Mouse (Mus musculus) MEL (cell line): ENCODE measurements around the gene Opcml. TPM values are rescaled to one million over a fixed set of nuclear protein-coding genes. Genes with fewer than 3 reads are reported as not detected.

Experiments
- DNase-seq: peaks from one replicate; pipeline ENCODE4 v3.0.0; 2011; ENCODE audit warnings: low read depth, low spot score
- H3K27ac ChIP-seq: 2 replicates; pipeline ENCODE4 v1.5.1; 2012; ENCODE audit warnings: low read depth, mild to moderate bottlenecking, control low read depth, low read length, moderate library complexity; ENCODE audit not compliant: control insufficient read depth
- H3K27me3 ChIP-seq, 2 experiments: fragments of 150-350 bp in 1 of 2; sonication (generic) in 1 of 2; 2 replicates each; pipeline ENCODE4 v1.6.1; 2012; ENCODE audit warnings: low read length in 2 of 2, mild to moderate bottlenecking in 2 of 2, improper control_type of control experiment in 1 of 2, moderate library complexity in 1 of 2; ENCODE audit not compliant: insufficient read depth in 2 of 2, control insufficient read depth in 1 of 2
- H3K36me3 ChIP-seq, 2 experiments: 2 replicates each; pipeline ENCODE4 v1.6.1; 2012 to 2014; ENCODE audit warnings: low read length in 2 of 2, improper control_type of control experiment in 1 of 2, inconsistent platforms in 1 of 2, mild to moderate bottlenecking in 1 of 2; ENCODE audit not compliant: insufficient read depth in 2 of 2, control insufficient read depth in 1 of 2
- H3K4me1 ChIP-seq, 2 experiments: fragments of 150-350 bp in 1 of 2; sonication (generic) in 1 of 2; 2 replicates each; pipeline ENCODE4 v1.6.1; 2012; ENCODE audit warnings: low read length in 2 of 2, improper control_type of control experiment in 1 of 2, mild to moderate bottlenecking in 1 of 2; ENCODE audit not compliant: insufficient read depth in 2 of 2, control insufficient read depth in 1 of 2
- H3K4me3 ChIP-seq, 2 experiments: fragments of 150-350 bp in 1 of 2; sonication (generic) in 1 of 2; 2 replicates each; pipeline ENCODE4 v1.5.1; 2012; ENCODE audit warnings: low read depth in 2 of 2, low read length in 2 of 2, mild to moderate bottlenecking in 2 of 2, moderate library complexity in 2 of 2, control low read depth in 1 of 2, improper control_type of control experiment in 1 of 2; ENCODE audit not compliant: control insufficient read depth in 1 of 2, insufficient read depth in 1 of 2
- H3K79me2 ChIP-seq: 2 replicates; pipeline ENCODE4 v1.6.1; 2012; ENCODE audit warnings: mild to moderate bottlenecking, low read length, moderate library complexity; ENCODE audit not compliant: control insufficient read depth, poor library complexity, insufficient read depth
- H3K9ac ChIP-seq: 2 replicates; pipeline ENCODE4 v1.6.1; 2012; ENCODE audit warnings: low read depth, mild to moderate bottlenecking, control low read depth, low read length, moderate library complexity; ENCODE audit not compliant: control insufficient read depth, poor library complexity, severe bottlenecking
- H3K9me3 ChIP-seq: fragments of 150-350 bp; sonication (generic); replicated peaks from 2 replicates; pipeline ENCODE4 v1.6.1; 2012; ENCODE audit warnings: mild to moderate bottlenecking, low read length, improper control_type of control experiment, moderate library complexity; ENCODE audit not compliant: insufficient read depth
- CHD2 ChIP-seq: IDR thresholded peaks from 2 replicates; pipeline ENCODE4 v1.6.1; 2011; ENCODE audit warnings: low read length, improper control_type of control experiment
- CTCF ChIP-seq, 3 experiments: IDR thresholded peaks in 2 of 3; conservative IDR thresholded peaks in 1 of 3; 2 replicates each; pipeline ENCODE4 v1.5.1; 2011 to 2012; ENCODE audit warnings: low read length in 3 of 3, low read depth in 2 of 3, mild to moderate bottlenecking in 2 of 3, improper control_type of control experiment in 1 of 3, inconsistent platforms in 1 of 3, mixed read lengths in 1 of 3, moderate library complexity in 1 of 3; ENCODE audit not compliant: control insufficient read depth in 1 of 3, insufficient read depth in 1 of 3, poor library complexity in 1 of 3, severe bottlenecking in 1 of 3
- ELF1 ChIP-seq: IDR thresholded peaks from 2 replicates; pipeline ENCODE4 v1.6.1; 2014; ENCODE audit warnings: low read depth, mild to moderate bottlenecking, inconsistent platforms, low read length, improper control_type of control experiment, moderate library complexity
- EP300 ChIP-seq, 2 experiments: IDR thresholded peaks; 2 replicates each; pipeline ENCODE4 v1.6.1; 2011; ENCODE audit warnings: improper control_type of control experiment in 2 of 2, low read length in 2 of 2, low read depth in 1 of 2, mild to moderate bottlenecking in 1 of 2
- GATA1 ChIP-seq: IDR thresholded peaks from 2 replicates; pipeline ENCODE4 v1.6.1; 2011; ENCODE audit warnings: low read depth, low read length, improper control_type of control experiment
- HCFC1 ChIP-seq: IDR thresholded peaks from 2 replicates; pipeline ENCODE4 v1.6.1; 2012; ENCODE audit warnings: low read depth, mild to moderate bottlenecking, inconsistent platforms, low read length, improper control_type of control experiment, moderate library complexity
- JUND ChIP-seq: IDR thresholded peaks from 2 replicates; pipeline ENCODE4 v1.6.1; 2011; ENCODE audit warnings: low read depth, mild to moderate bottlenecking, improper control_type of control experiment, low read length
- MAZ ChIP-seq: IDR thresholded peaks from 2 replicates; pipeline ENCODE4 v1.6.1; 2012; ENCODE audit warnings: low read depth, mild to moderate bottlenecking, inconsistent platforms, low read length, improper control_type of control experiment
- MEF2A ChIP-seq: IDR thresholded peaks from 2 replicates; pipeline ENCODE4 v1.6.1; 2014; ENCODE audit warnings: low read depth, mild to moderate bottlenecking, inconsistent platforms, low read length, improper control_type of control experiment; ENCODE audit not compliant: poor library complexity, insufficient replicate concordance, severe bottlenecking; ENCODE audit errors: extremely low read depth
- MYB ChIP-seq: IDR thresholded peaks from 2 replicates; pipeline ENCODE4 v1.6.1; 2011; ENCODE audit warnings: mild to moderate bottlenecking, low read depth, low read length, improper control_type of control experiment
- NRF1 ChIP-seq: IDR thresholded peaks from 2 replicates; pipeline ENCODE4 v1.6.1; 2014; ENCODE audit warnings: low read depth, mild to moderate bottlenecking, inconsistent platforms, low read length, improper control_type of control experiment, moderate library complexity; ENCODE audit not compliant: poor library complexity, insufficient read depth, severe bottlenecking
- POLR2A ChIP-seq, 2 experiments: IDR thresholded peaks; 2 replicates each; pipeline ENCODE4 v1.6.1; 2011 to 2012; ENCODE audit warnings: low read length in 2 of 2, mild to moderate bottlenecking in 2 of 2, control low read depth in 1 of 2, improper control_type of control experiment in 1 of 2, low read depth in 1 of 2, moderate library complexity in 1 of 2; ENCODE audit not compliant: control insufficient read depth in 1 of 2, insufficient read depth in 1 of 2, poor library complexity in 1 of 2
- SIN3A ChIP-seq: IDR thresholded peaks from 2 replicates; pipeline ENCODE4 v1.6.1; 2012; ENCODE audit warnings: low read length, improper control_type of control experiment, inconsistent platforms
- SMC3 ChIP-seq: IDR thresholded peaks from 2 replicates; pipeline ENCODE4 v1.6.1; 2011; ENCODE audit warnings: low read depth, low read length, improper control_type of control experiment
- TAL1 ChIP-seq: IDR thresholded peaks from 2 replicates; pipeline ENCODE4 v1.6.1; 2012; ENCODE audit warnings: mild to moderate bottlenecking, inconsistent platforms, low read length, moderate library complexity, mixed read lengths
- TBP ChIP-seq: IDR thresholded peaks from 2 replicates; pipeline ENCODE4 v1.8.0; 2011; ENCODE audit warnings: low read depth, low read length, improper control_type of control experiment
- TCF12 ChIP-seq: IDR thresholded peaks from 2 replicates; pipeline ENCODE4 v1.6.1; 2014; ENCODE audit warnings: low read depth, mild to moderate bottlenecking, inconsistent platforms, low read length, improper control_type of control experiment, moderate library complexity
- USF1 ChIP-seq: IDR thresholded peaks from 2 replicates; pipeline ENCODE4 v1.6.1; 2014; ENCODE audit warnings: low read depth, mild to moderate bottlenecking, inconsistent platforms, low read length, improper control_type of control experiment, moderate library complexity
- USF2 ChIP-seq, 2 experiments: IDR thresholded peaks; 2 replicates each; pipeline ENCODE4 v1.6.1; 2011 to 2012; ENCODE audit warnings: improper control_type of control experiment in 2 of 2, low read length in 2 of 2, borderline replicate concordance in 1 of 2, inconsistent platforms in 1 of 2, low read depth in 1 of 2, mild to moderate bottlenecking in 1 of 2; ENCODE audit not compliant: insufficient read depth in 1 of 2
- ZC3H11A ChIP-seq: IDR thresholded peaks from 2 replicates; pipeline ENCODE4 v1.6.1; 2012; ENCODE audit warnings: low read depth, mild to moderate bottlenecking, inconsistent platforms, low read length, improper control_type of control experiment
- ZKSCAN1 ChIP-seq: IDR thresholded peaks from 2 replicates; pipeline ENCODE4 v1.6.1; 2012; ENCODE audit warnings: low read depth, mild to moderate bottlenecking, inconsistent platforms, low read length, improper control_type of control experiment, moderate library complexity
- ZNF384 ChIP-seq: IDR thresholded peaks from 2 replicates; pipeline ENCODE4 v1.6.1; 2012; ENCODE audit warnings: low read depth, mild to moderate bottlenecking, inconsistent platforms, low read length, improper control_type of control experiment
- polyA plus RNA-seq, 2 experiments: library from polyadenylated mRNA; stranded (reverse) in 1 of 2; unstranded in 1 of 2; fragments of >175 nt in 1 of 2; fragments of >200 nt in 1 of 2; gene quantifications; 2 replicates each; pipeline versions ENCODE4 v1.2.1 to v1.2.4; 2012; ENCODE audit warnings: low replicate concordance in 2 of 2, low read depth in 1 of 2; ENCODE audit not compliant: insufficient read length in 2 of 2, insufficient read depth in 1 of 2, missing spikeins in 1 of 2
- total RNA-seq: library from RNA; depleted of rRNA; stranded (reverse); fragments of 300-350 nt; gene quantifications from 2 replicates; pipeline ENCODE4 v1.2.3, GENCODE M21; 2012

Opcml gene
- total and polyA plus RNA-seq, 3 experiments, result not detected

GRCm38 (mm10) chr9:28617666-28618065, 827.1 kb downstream of the Opcml start:
- Histone ChIP-seq H3K9ac (no peak overlapping the region), H3K27me3 (no peaks in the 10 kb centered on the region), H3K79me2 (no peaks in the 10 kb centered on the region), H3K27ac (no peak overlapping the region), H3K4me3 (no peak overlapping the region), H3K36me3 (no peaks in the 10 kb centered on the region), H3K4me1 (no peaks in the 10 kb centered on the region)
- DNase-seq, result no peak
- no peak for TF ChIP-seq SIN3A
- TF ChIP-seq TBP, result no peak
- TF ChIP-seq, all 39 proteins: peak for 0
- no peaks in the 10 kb centered on the region for H3K9me3 ChIP-seq

- no peaks in the 10 kb centered on the region for H3K4me1 ChIP-seq
These were observed 827.8 kb downstream of the Opcml start for GRCm38 (mm10) chr9:28618186-28618892.

DNA sequence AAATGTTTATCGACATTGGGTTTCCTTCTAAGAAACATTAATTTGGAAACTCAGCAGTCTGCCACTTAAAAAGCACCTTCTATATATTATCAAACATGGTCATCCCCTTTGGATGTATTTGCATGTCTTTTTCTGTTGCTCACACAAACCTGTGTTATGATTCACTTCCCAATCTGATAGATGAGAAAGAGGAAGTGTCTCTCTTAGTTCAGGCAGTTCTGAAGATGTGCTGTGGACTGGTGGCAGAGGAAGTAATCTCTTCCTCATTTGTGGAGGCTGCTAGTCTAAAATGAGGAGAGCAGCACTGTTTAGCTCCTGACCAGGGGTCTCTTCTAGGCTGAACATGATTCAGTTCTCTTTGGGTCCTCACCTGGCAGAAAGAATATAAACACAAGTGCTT, 831.4 kb downstream of the Opcml start:
- Histone ChIP-seq H3K4me3 (no peak overlapping the region), H3K9ac (no peak overlapping the region)
- TF ChIP-seq HCFC1, result no peak
- TF ChIP-seq ELF1, result no peak
- no peak for TF ChIP-seq NRF1
- TF ChIP-seq TBP, result 0 out of 2 replicates have a peak, but pooled peaks have one; percentile 47
- TF ChIP-seq MEF2A, result no peak
- no peak for TF ChIP-seq SMC3
- TF ChIP-seq USF1, result no peak
- TF ChIP-seq, all 39 proteins: peak for 1
- no peak overlapping the region for H3K27ac ChIP-seq
- H3K9me3 ChIP-seq, result no peaks in the 10 kb centered on the region
- no peaks in the 10 kb centered on the region for H3K27me3 ChIP-seq
- H3K4me1 ChIP-seq, result no peaks in the 10 kb centered on the region
- H3K79me2 ChIP-seq, result no peaks in the 10 kb centered on the region
- H3K36me3 ChIP-seq, result no peaks in the 10 kb centered on the region
- DNase-seq, result peak; percentile 12

More at GRCm38 (mm10) chr9:28618186-28618892, 827.8 kb downstream of the Opcml start:
- no peaks in the 10 kb centered on the region for H3K27me3 ChIP-seq
- no peaks in the 10 kb centered on the region for H3K79me2 ChIP-seq
- TF ChIP-seq CHD2, result no peak
- TF ChIP-seq NRF1, result no peak
- TF ChIP-seq EP300 (IDR thresholded peaks at IDR 0.05; ENCODE audit: low read depth in 1 of 2, low read length in 2 of 2), result no peak
- TF ChIP-seq HCFC1, result no peak
- no peak for TF ChIP-seq ZNF384
- TF ChIP-seq JUND, result no peak
- TF ChIP-seq GATA1, result no peak
- no peak for TF ChIP-seq CTCF (IDR thresholded peaks at IDR 0.05 in 2 of 3, conservative IDR thresholded peaks at IDR 0.05 in 1 of 3; ENCODE audit: control insufficient read depth in 1 of 3, insufficient read depth in 1 of 3, low read depth in 2 of 3, low read length in 3 of 3, poor library complexity in 1 of 3, severe bottlenecking in 1 of 3)
- TF ChIP-seq ZC3H11A, result no peak
- TF ChIP-seq MYB, result no peak
- no peak for TF ChIP-seq USF1
- no peak for TF ChIP-seq USF2 (IDR thresholded peaks at IDR 0.05; ENCODE audit: borderline replicate concordance in 1 of 2, insufficient read depth in 1 of 2, low read depth in 1 of 2, low read length in 2 of 2)
- TF ChIP-seq TAL1, result no peak
- no peak for TF ChIP-seq ELF1
- no peak for TF ChIP-seq ZKSCAN1
- no peak for TF ChIP-seq MAZ
- no peak for TF ChIP-seq POLR2A (IDR thresholded peaks at IDR 0.05; ENCODE audit: control insufficient read depth in 1 of 2, insufficient read depth in 1 of 2, low read depth in 1 of 2, low read length in 2 of 2, poor library complexity in 1 of 2)
- no peak for TF ChIP-seq TCF12
- H3K4me3 ChIP-seq, result no peak overlapping the region
- no peak for DNase-seq
- H3K9ac ChIP-seq, result no peak overlapping the region
- no peaks in the 10 kb centered on the region for H3K36me3 ChIP-seq
- no peaks in the 10 kb centered on the region for H3K9me3 ChIP-seq
- no peak overlapping the region for H3K27ac ChIP-seq
